7 mouse cellular contexts compared by ENCODE assay signal in the genomic region with DNA sequence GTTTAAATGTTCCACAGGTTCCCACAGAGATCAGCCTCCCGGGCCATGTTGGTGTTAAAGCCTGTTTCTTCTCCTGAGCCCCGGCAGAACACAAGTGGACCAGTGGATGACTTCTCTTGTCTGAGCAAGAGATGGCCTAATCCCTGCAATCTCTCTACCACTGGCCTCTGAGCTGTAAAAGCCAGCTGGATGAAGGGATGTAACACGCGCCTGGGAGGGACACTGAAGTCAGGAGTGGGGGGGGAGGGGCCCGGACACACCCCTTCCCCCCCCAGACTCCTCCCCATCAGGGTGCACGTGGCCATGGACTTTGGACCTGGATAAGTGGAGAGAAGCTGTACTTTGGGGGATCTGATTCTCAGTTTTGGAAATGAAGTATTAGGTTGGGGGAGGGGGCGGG. TPM values are rescaled to one million over a fixed set of nuclear protein-coding genes. Genes with fewer than 3 reads are reported as not detected.
A peak's percentile ranks its signal among the peaks of the same experiment; 100 is the strongest.
DNase-seq lines count a peak whose midpoint lies in the region; ATAC-seq lines count a peak whose summit lies in the region.

No protein-coding gene starts in this region.

- no peaks in the 10 kb centered on the region for H3K9me3 ChIP-seq in hindbrain, embryonic 15.5 days
- no peaks in the 10 kb centered on the region for H3K9me3 ChIP-seq in liver, embryonic 11.5 days (ENCODE audit: control insufficient read depth, low read length)

- H3K4me3 ChIP-seq in hindbrain, embryonic 15.5 days, result peak overlapping the region; percentile 79
- H3K4me3 ChIP-seq in liver, embryonic 11.5 days (ENCODE audit: low read depth, low read length), result peak overlapping the region; percentile 59

- H3K27ac ChIP-seq in hindbrain, embryonic 15.5 days (replicated peaks), result no peak overlapping the region
- H3K27ac ChIP-seq in liver, embryonic 11.5 days (ENCODE audit: low read depth, low read length), result peak overlapping the region; percentile 86

- H3K27me3 ChIP-seq in hindbrain, embryonic 15.5 days, result no peaks in the 10 kb centered on the region
- H3K27me3 ChIP-seq in liver, embryonic 11.5 days (replicated peaks; ENCODE audit: control insufficient read depth, insufficient read depth, low read length), result no peaks in the 10 kb centered on the region

- peak; percentile 46 for DNase-seq in thymus, postnatal 14 days
- DNase-seq in thymus, postnatal 25 days, result no peak
- peak; percentile 32 for DNase-seq in embryo, embryonic 11 days
- DNase-seq in liver, embryonic 11.5 days (ENCODE audit: low spot score), result peak; percentile 48
- DNase-seq in retina, postnatal 1 day, result peak; percentile 67
- no peak for DNase-seq in right cerebral cortex, postnatal 36 days (ENCODE audit: low spot score in 2 of 2)

- peak overlapping the region; percentile 16; the same call in 1 of the 2 replicates for H3K9ac ChIP-seq in hindbrain, embryonic 15.5 days
- H3K9ac ChIP-seq in liver, embryonic 11.5 days (ENCODE audit: low read depth, low read length), result no peak overlapping the region

- H3K36me3 ChIP-seq in hindbrain, embryonic 15.5 days, result no peaks in the 10 kb centered on the region
- H3K36me3 ChIP-seq in liver, embryonic 11.5 days (ENCODE audit: control insufficient read depth, insufficient read depth, low read length), result no peaks in the 10 kb centered on the region

- WGBS in hindbrain, embryonic 15.5 days, result 25% methylated on average over 7 of the region's 7 CpGs
- 16% methylated on average over 7 of the region's 7 CpGs for WGBS in liver, embryonic 11.5 days

- no peak for ATAC-seq in hindbrain, embryonic 15.5 days (ENCODE audit: low FRiP score, low read depth)
- ATAC-seq in liver, embryonic 11.5 days (replicated peaks; ENCODE audit: low FRiP score), result no peak

- H3K4me2 ChIP-seq in hindbrain, embryonic 15.5 days, result peak overlapping the region; percentile 58
- peak overlapping the region; percentile 86 for H3K4me2 ChIP-seq in liver, embryonic 11.5 days

- peaks cover 50% of the 10 kb centered on the region for H3K4me1 ChIP-seq in hindbrain, embryonic 15.5 days (replicated peaks)
- H3K4me1 ChIP-seq in liver, embryonic 11.5 days (replicated peaks; ENCODE audit: control insufficient read depth, insufficient read depth, low read length), result peaks cover 58% of the 10 kb centered on the region

RNA-seq across cellular contexts. Expression of a gene that starts 1.2 kb away (rescaled TPM):
- 34.7 and 36.2 TPM in 2 replicates for polyA plus RNA-seq in hindbrain, embryonic 15.5 days (2015; fragmentation: Nextera tagmentation; extraction: Ambion mirVana)
- 41.7 and 43.3 TPM in 2 replicates for polyA plus RNA-seq in liver, embryonic 11.5 days (2014; fragmentation: Nextera tagmentation; extraction: Ambion mirVana)

RNA-seq across cellular contexts. Expression of a gene that starts 32.9 kb away (rescaled TPM):
- polyA plus RNA-seq in hindbrain, embryonic 15.5 days (2015; fragmentation: Nextera tagmentation; extraction: Ambion mirVana), result not detected in 2 replicates
- polyA plus RNA-seq in liver, embryonic 11.5 days (2014; fragmentation: Nextera tagmentation; extraction: Ambion mirVana), result 0.13 TPM in 1 of 2 replicates, not detected in the other

RNA-seq across cellular contexts. Expression of a gene that starts 39.9 kb away (rescaled TPM):
- polyA plus RNA-seq in hindbrain, embryonic 15.5 days (2015; fragmentation: Nextera tagmentation; extraction: Ambion mirVana), result not detected in 2 replicates
- not detected in 2 replicates for polyA plus RNA-seq in liver, embryonic 11.5 days (2014; fragmentation: Nextera tagmentation; extraction: Ambion mirVana)

RNA-seq across cellular contexts. Expression of a gene that starts 42.1 kb away (rescaled TPM):
- polyA plus RNA-seq in hindbrain, embryonic 15.5 days (2015; fragmentation: Nextera tagmentation; extraction: Ambion mirVana), result 38.0 and 40.7 TPM in 2 replicates
- 30.9 and 32.2 TPM in 2 replicates for polyA plus RNA-seq in liver, embryonic 11.5 days (2014; fragmentation: Nextera tagmentation; extraction: Ambion mirVana)

RNA-seq across cellular contexts. Expression of a gene that starts 58.2 kb away (rescaled TPM):
- polyA plus RNA-seq in hindbrain, embryonic 15.5 days (2015; fragmentation: Nextera tagmentation; extraction: Ambion mirVana), result 0.22 TPM in 1 of 2 replicates, not detected in the other
- 2.0 and 2.2 TPM in 2 replicates for polyA plus RNA-seq in liver, embryonic 11.5 days (2014; fragmentation: Nextera tagmentation; extraction: Ambion mirVana)

Comparison
In these comparisons a context has a peak if more than half of its experiments do, and no peak if none do; other contexts are left out.
1. DNase-seq: peak in thymus, postnatal 14 days (single experiment), embryo, embryonic 11 days (single experiment), liver, embryonic 11.5 days (single experiment) and retina, postnatal 1 day (single experiment); none in thymus, postnatal 25 days (single experiment) and right cerebral cortex, postnatal 36 days (0 of 2).